Mouse (Mus musculus) lung, adult 18-20 months (tissue): ENCODE measurements around the gene Wdr64.

Experiments used
- DNase-seq, 2 experiments: peaks; one replicate each; pipeline ENCODE4 v3.0.0; 2022; ENCODE audit warnings: mixed read lengths in 2 of 2

The Wdr64 gene

DNA sequence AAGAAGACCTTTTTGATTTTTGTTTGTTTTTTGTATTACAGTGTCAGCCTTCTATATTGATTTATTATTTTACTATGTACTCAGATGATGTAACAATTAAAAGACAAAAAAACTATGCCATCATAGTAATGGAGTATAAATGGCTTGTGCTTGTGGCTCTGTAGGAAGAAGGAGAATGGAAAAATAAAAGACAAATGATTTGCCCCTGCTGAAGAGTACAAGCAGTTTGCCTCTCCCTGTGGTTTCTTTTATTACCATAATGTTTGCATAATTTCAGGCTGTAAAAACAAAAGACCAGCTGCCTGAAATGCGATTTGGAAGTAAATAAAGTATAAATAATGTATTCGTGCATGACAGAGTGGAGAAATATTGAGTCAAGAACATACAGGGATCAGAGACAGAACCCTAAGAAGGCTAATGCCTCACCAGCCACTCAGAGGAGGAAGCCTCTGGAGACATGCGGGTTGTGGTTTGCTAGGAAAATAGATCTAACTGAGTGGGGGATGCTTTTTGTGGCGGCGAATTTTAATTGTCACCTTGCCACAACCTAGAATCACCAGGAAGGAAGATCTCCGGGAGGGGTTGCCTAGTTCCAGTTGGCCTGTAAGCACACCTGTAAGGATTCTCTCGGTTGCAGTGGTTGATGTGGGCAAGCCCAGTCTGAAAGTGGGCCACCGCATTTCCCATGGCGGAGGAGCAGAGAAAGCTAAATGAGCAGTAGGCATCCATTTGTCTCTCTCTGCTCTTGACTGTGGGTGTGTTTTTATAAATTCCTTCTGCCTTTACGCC is 56.4 kb downstream of the Wdr64 start:
- no peak for DNase-seq

DNA sequence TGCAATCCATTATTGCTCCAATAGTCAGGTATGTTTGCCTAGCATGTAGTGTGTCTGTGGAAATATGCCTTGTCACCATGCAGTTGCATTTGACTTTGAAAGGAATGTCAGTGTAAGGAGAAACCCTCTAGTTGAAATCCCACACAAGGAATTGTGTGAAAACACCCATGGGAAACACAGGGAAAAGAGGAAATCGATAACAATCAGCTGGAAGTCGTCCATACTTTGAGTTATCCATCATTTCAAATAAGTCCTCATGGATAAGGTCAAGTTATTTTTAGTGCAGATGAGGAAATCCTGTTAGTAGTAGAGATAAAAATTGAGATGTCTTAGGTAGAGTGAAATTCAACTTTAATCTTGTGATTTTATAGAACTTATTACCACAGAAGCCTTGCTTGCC is 96.3 kb downstream of the Wdr64 start:
- no peak for DNase-seq

DNA sequence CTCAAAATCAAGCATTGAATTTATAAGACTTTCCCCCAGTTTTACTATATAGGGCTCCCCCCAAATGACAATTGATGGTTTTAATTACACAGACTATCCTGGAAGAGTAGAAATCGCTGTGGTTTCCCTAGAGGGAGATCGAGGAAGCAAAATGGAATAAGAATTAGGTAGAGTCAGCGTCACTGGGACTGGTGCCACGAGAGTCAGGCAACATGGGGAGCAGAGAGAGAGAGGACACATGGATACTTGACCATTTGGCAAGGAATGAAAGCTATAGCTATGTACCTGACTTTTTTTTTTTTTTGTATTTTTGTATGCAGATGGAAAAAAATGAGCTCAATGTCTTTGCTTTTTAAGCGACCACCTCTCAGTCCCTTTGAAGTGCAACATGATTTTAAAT is 110.0 kb downstream of the Wdr64 start:
- DNase-seq = no peak

- DNase-seq = no peak
Observed at GRCm38 (mm10) chr1:175811625-175812024, 113.2 kb downstream of the Wdr64 start.

DNA sequence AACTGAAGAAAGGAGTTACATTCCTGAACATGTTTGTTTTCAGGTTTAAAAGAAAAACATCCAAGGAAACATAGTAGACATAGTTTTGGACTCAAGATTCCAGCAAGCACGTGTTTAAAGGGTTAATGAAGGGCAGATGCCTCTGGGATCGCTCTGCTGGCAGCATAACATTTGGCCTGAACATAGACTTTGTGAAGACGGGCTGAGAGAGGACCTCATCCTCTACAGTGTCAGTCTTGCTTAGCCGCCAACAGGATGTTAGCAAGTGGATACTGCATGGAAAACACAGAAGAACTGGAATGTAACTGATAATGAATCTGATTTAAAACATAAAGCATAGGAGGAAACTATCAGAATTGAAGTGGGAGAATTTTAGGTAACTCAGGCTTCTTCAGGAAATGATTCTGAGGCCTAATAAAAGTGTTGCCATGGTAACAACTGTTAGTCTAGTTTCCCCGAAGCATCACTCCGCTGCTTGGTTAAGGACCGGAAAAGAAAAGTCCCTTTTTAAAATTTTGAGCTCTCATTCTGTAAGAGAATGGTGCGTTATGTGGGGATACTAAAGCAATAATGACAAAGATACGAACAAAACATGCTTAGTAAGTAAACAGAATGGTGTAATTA is 125.5 kb downstream of the Wdr64 start:
- no peak for DNase-seq

DNA sequence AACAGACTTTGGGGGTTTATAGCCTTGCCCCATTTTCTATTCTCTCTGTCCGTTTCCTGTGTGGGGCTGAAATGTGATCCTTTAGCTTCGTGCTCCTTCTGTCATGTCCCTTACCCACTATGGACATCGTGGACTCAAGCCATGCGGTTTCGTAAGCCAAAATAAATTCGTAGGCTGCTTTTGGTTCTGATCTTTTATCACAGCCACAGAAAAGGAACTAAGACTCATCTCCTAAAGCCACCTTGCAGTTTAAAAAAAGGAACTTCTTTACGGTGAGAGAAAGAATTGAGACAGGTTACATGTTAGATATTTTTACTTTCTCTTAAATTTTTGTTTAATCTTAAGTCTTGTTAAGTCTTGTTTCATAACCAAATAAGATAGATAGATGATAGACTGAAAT is 130.1 kb downstream of the Wdr64 start:
- no peak for DNase-seq

- DNase-seq = no peak
Observed at GRCm38 (mm10) chr1:175829220-175829619, 130.8 kb downstream of the Wdr64 start.

GRCm38 (mm10) chr1:175855515-175855914 is 157.1 kb downstream of the Wdr64 start:
- DNase-seq = no peak
